Mouse (Mus musculus) megakaryocyte, embryonic 14.5 days (primary cell): Measurements from ENCODE around the gene Cnot3.

Experiments used
- FLI1 ChIP-seq: IDR thresholded peaks from 2 replicates; pipeline ENCODE4 v1.6.1; 2012; ENCODE audit warnings: low read length, inconsistent platforms, mixed read lengths
- GATA1 ChIP-seq: IDR thresholded peaks from 3 replicates; pipeline ENCODE4 v1.6.1; 2012; ENCODE audit warnings: mixed read lengths, low read length, inconsistent platforms, borderline replicate concordance

DNA sequence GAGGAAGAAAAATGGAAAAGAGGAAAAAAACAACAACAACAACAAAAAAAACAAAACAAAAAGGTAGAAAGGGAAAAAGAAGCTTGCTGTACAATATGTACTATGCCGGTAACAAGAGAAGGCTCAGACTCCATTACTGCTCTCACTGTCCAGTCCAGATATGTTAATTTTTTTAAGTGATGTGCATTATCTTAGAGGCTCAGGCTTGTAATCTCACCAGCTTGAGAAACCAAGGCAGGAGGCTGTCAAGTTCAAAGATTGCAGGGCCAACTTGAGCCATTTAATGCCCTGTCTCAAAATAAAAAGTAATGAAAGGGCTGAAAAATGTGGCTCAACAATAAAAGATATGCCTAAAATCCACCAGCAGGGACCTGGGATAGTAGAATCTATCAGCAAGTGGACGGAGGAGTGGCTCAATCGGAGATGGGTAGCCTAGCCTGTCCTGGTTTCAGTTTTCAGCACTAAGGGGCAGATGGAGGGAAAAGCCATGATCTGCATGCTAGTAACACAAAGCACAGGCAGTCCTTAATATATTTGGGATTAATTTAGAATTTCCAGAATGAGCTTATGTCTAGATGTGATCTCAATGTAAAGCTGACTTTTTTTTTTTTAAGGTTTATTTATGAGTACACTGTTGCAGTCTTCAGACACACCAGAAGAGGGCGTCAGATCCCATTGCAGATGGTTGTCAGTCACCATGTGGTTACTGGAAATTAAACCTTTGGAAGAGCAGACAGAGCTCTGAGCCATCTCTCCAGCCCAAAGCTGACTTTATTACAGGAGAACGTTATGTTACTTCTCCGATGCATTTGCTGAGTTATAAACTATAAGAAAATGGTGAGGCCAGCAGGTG lies 28.5 kb upstream of the Cnot3 start:
- TF ChIP-seq GATA1: no peak
- no peak for TF ChIP-seq FLI1
